Mouse (Mus musculus) C2C12 (cell line): Measurements from ENCODE around the gene Otop2. TPM values are rescaled to one million over a fixed set of nuclear protein-coding genes. Genes with fewer than 3 reads are reported as not detected.

Source experiments
- H3K27me3 ChIP-seq: one replicate; pipeline ENCODE4 v1.6.1; 2011; ENCODE audit not compliant: control insufficient read depth, insufficient read depth, insufficient read length
- H3K36me3 ChIP-seq: one replicate; pipeline ENCODE4 v1.6.1; 2011; ENCODE audit not compliant: control insufficient read depth, insufficient read depth
- H3K4me3 ChIP-seq: one replicate; pipeline ENCODE4 v1.5.1; 2011; ENCODE audit warnings: mild to moderate bottlenecking, control low read depth; ENCODE audit not compliant: poor library complexity, insufficient read depth, severe bottlenecking
- H3K79me2 ChIP-seq: one replicate; pipeline ENCODE4 v1.6.1; 2011; ENCODE audit not compliant: control insufficient read depth, insufficient read depth
- H3K79me3 ChIP-seq: one replicate; pipeline ENCODE4 v1.6.1; 2011; ENCODE audit warnings: low read depth, control low read depth
- H3ac ChIP-seq: one replicate; pipeline ENCODE3; 2011; ENCODE audit warnings: low read depth; ENCODE audit not compliant: control insufficient read depth, insufficient read length
- CEBPB ChIP-seq: IDR thresholded peaks from one replicate; pipeline ENCODE4 v1.6.1; 2011; ENCODE audit warnings: low read depth, mild to moderate bottlenecking, control low read depth, moderate library complexity
- CTCF ChIP-seq: IDR thresholded peaks from one replicate; pipeline ENCODE4 v1.5.1; 2011; ENCODE audit not compliant: control insufficient read depth, insufficient read depth, insufficient read length
- FOSL1 ChIP-seq: IDR thresholded peaks from one replicate; pipeline ENCODE4 v1.8.0; 2011; ENCODE audit warnings: mild to moderate bottlenecking, low read length; ENCODE audit not compliant: poor library complexity, insufficient read depth, severe bottlenecking
- MAX ChIP-seq: IDR thresholded peaks from one replicate; pipeline ENCODE4 v1.6.1; 2011; ENCODE audit warnings: mild to moderate bottlenecking, control low read depth
- MYOD1 ChIP-seq: IDR thresholded peaks from one replicate; pipeline ENCODE4 v1.6.1; 2011; ENCODE audit warnings: low read depth; ENCODE audit not compliant: control insufficient read depth, insufficient read length
- MYOG ChIP-seq: IDR thresholded peaks from one replicate; pipeline ENCODE4 v1.6.1; 2011; ENCODE audit not compliant: control insufficient read depth, insufficient read length; ENCODE audit errors: extremely low read depth
- USF1 ChIP-seq: IDR thresholded peaks from one replicate; pipeline ENCODE4 v1.6.1; 2011; ENCODE audit warnings: low read depth, mild to moderate bottlenecking, control low read depth, moderate library complexity
- polyA plus RNA-seq: library from polyadenylated mRNA; unstranded; fragments of >200 nt; fragmentation: generic; extraction: Trizol; gene quantifications from one replicate; pipeline ENCODE4 v1.2.1, GENCODE M21; 2012; ENCODE audit warnings: missing spikeins

Gene Otop2
- polyA plus RNA-seq, 1 experiment: not detected

DNA sequence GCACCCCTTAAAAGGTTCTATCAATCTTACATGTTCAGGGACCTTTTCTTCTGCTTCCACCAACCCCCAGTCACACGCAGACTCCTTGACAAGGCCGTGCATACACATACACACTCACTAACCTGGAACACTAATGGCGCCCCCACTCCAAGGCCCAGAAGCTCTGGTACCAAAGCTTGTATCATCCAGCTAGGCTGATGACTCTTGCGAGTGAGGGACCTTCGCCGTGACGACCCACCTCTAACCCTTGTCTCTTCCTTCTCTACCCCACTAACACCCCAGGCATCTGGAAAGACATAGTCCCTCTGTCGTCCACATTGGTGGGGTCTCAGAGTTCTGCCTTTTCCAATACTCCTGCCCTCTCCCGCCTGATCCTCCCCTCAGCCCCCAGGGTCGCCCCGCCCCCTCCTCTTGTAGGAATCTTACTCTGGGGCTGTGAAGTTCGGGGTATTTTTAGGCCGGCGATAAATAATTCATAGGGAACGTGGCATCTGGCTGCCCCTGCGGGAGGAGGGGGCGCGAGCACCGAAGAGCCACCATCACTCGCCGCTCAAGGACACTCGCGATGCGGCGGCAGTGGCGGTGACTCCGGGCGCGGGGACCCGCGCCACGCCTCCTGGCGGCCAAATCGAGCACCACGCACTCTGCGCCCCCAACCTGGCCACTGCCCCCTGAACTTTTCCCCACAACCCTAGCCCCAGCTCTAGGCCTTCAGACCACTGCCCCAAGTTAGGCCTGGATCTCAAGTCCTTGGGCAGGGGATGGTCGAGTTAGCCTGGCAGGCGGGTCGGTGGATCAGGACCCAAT, 41.9 kb upstream of the Otop2 start:
- TF ChIP-seq CTCF (peak; percentile 53), MYOG (no peak), FOSL1 (no peak), MAX (no peak), MYOD1 (no peak)

DNA sequence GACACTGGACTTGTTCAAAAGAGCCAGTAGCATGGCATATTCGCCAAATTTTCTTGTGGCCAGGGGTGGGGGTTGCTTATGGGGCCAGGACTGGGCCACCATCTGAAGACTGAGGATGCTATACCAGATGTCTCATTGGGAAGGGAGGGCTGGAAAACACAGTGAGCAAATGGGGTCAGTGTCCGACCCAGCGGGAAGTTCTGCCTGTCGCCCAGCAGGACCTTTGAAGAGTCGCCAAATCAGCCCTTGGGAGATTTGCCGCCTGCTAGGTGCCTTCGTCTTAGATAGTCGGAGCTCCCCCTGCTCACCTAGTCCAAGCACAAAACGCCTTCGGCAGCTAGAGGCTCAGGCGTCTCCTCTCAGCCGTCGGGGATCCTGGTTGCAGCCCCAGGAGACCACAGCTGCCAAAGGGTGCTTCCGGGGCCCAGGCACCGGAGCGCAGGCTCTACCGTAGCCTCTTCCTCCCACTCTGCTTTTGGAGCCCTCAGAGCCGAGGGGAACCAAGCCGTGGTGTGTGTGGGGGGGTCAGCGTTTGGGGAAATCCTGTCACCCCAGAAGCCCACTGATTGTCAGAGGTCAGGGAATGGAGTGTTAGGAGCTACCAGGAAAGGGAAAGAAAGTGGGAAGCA, 41.1 kb upstream of the Otop2 start:
- Histone ChIP-seq H3K27me3 (peaks cover 64% of the 10 kb centered on the region), H3ac (no peak overlapping the region), H3K79me3 (no peaks in the 10 kb centered on the region), H3K36me3 (peaks cover 3% of the 10 kb centered on the region), H3K4me3 (no peak overlapping the region), H3K79me2 (no peaks in the 10 kb centered on the region)
- TF ChIP-seq CTCF (no peak), MYOD1 (no peak), CEBPB (no peak), USF1 (no peak), FOSL1 (no peak), MAX (no peak), MYOG (no peak)

More for the DNA sequence above, 41.9 kb upstream of the Otop2 start:
- H3K36me3 ChIP-seq: peaks cover 3% of the 10 kb centered on the region
- no peaks in the 10 kb centered on the region for H3K79me3 ChIP-seq
- H3K4me3 ChIP-seq: no peak overlapping the region
- H3K79me2 ChIP-seq: no peaks in the 10 kb centered on the region
- H3ac ChIP-seq: no peak overlapping the region
- peaks cover 71% of the 10 kb centered on the region for H3K27me3 ChIP-seq

DNA sequence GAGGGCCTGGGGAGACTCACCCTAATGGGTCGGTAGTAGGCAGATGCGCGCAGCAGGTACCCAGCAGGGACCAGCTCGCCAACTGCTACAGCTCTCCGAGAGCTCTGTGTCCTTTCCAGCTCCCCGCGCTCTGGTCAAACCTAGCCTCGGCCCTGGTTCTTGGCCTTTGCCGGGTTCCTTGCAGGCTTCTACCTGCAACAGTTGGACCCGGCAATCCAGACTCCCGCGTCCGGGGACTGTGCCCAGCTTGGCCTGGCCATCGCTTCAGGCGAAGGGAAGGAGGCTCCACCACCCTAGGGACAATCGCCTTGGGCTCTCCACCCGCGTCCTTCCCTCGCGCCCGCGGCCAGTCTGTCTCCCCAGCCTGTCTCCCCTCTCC, 40.6 kb upstream of the Otop2 start:
- no peak for TF ChIP-seq MYOG
- no peak for TF ChIP-seq USF1
- no peak for TF ChIP-seq CTCF
- no peak for TF ChIP-seq MYOD1
- TF ChIP-seq MAX: no peak
- no peak for TF ChIP-seq FOSL1
- no peak for TF ChIP-seq CEBPB
- Histone ChIP-seq H3K4me3 (no peak overlapping the region), H3ac (no peak overlapping the region)

DNA sequence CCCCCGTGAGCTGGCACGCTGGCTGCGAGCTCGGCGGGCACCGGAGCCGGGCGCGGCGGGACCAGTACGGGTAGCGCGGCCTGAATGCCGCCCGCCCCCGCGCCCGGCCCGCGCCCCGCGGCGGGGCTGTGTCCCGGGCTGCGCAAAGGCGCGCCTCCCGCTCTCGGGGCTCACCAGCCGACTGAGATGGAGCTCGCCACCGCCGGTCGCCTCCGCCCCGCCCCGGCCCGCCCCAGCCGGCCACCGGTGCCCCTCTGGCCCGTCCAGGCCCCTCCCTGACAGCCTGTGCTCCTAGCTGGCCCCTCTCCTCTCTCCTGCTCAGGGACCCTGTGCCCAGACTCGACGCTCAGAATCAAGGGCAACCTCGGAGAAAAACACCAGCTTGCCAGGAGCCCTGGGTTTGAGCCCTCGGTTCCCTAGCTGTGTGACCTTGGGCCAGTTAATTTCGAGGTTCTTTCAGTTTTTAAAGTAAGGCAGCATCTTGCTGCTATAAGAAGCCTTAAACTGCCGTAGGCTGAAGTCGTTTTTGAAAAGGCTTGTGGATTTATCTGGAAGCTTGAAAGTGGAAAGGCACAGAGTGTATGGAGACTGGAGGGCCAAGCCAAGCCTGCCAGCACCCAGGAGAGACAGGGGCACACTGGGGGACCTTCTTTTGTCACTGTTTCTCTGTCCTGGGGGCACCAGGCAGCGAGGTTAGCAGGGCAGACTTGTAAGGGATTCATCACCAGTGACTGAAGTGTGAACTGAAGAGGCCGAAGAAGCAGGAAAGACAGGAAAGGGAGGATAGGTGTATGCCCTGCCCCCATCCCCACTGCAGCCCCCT, 39.7 kb upstream of the Otop2 start, which contains the start of gene Grin2c:
Gene Grin2c, minus strand, starts transcription at position 183 of the 823 bp plus-strand sequence.
- Histone ChIP-seq H3K36me3 (peaks cover 3% of the 10 kb centered on the region), H3K27me3 (peaks cover 50% of the 10 kb centered on the region), H3ac (no peak within 1 kb of the TSS), H3K79me3 (no peaks in the 10 kb centered on the region), H3K79me2 (no peaks in the 10 kb centered on the region), H3K4me3 (no peak within 1 kb of the TSS)
- TF ChIP-seq CEBPB: no peak
- no peak for TF ChIP-seq USF1
- no peak for TF ChIP-seq MAX
- no peak for TF ChIP-seq CTCF

More for the DNA sequence above, 40.6 kb upstream of the Otop2 start:
- Histone ChIP-seq H3K36me3 (peaks cover 3% of the 10 kb centered on the region), H3K79me3 (no peaks in the 10 kb centered on the region), H3K27me3 (peaks cover 59% of the 10 kb centered on the region), H3K79me2 (no peaks in the 10 kb centered on the region)

DNA sequence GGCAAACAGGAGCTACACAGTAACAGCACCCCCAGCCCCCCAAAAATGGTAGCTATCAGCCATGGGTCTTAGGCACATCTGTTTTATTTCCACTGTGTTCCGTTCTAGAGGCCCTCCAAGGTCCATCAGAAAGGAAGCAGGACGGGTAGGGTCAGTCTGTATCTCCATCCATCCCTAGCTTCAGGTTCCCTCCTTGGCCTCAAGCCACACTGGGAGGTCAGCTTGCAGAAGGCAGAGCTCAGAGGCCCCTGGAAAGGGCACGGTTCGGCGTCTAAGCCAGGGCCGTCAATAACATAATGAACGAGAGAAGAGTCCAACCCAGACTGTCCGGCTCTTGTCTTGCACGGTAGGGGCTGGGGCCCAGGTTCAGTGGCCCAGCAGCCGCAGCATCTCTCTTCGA, 39.0 kb upstream of the Otop2 start:
- Histone ChIP-seq H3K27me3 (peaks cover 43% of the 10 kb centered on the region), H3K36me3 (peaks cover 3% of the 10 kb centered on the region), H3K79me3 (no peaks in the 10 kb centered on the region), H3K79me2 (no peaks in the 10 kb centered on the region), H3K4me3 (no peak overlapping the region), H3ac (no peak overlapping the region)
- TF ChIP-seq CEBPB (no peak), USF1 (no peak), FOSL1 (no peak), MYOG (no peak), MAX (no peak), MYOD1 (no peak), CTCF (no peak)
